Mouse (Mus musculus) MEL (cell line): Measurements from ENCODE around the gene Zbtb43.

Experiments
- CHD1 ChIP-seq: IDR thresholded peaks from 2 replicates; pipeline ENCODE4 v1.6.1; 2012; ENCODE audit warnings: low read depth, mild to moderate bottlenecking, inconsistent platforms, low read length, improper control_type of control experiment
- CTCF ChIP-seq, 3 experiments: IDR thresholded peaks in 2 of 3; conservative IDR thresholded peaks in 1 of 3; 2 replicates each; pipeline ENCODE4 v1.5.1; 2011 to 2012; ENCODE audit warnings: low read length in 3 of 3, low read depth in 2 of 3, mild to moderate bottlenecking in 2 of 3, improper control_type of control experiment in 1 of 3, inconsistent platforms in 1 of 3, mixed read lengths in 1 of 3, moderate library complexity in 1 of 3; ENCODE audit not compliant: control insufficient read depth in 1 of 3, insufficient read depth in 1 of 3, poor library complexity in 1 of 3, severe bottlenecking in 1 of 3
- JUND ChIP-seq: IDR thresholded peaks from 2 replicates; pipeline ENCODE4 v1.6.1; 2011; ENCODE audit warnings: low read depth, mild to moderate bottlenecking, improper control_type of control experiment, low read length
- KAT2A ChIP-seq: conservative IDR thresholded peaks from 2 replicates; pipeline ENCODE4 v1.6.1; 2012; ENCODE audit warnings: low read depth, low read length, improper control_type of control experiment, inconsistent platforms
- MAZ ChIP-seq: IDR thresholded peaks from 2 replicates; pipeline ENCODE4 v1.6.1; 2012; ENCODE audit warnings: low read depth, mild to moderate bottlenecking, inconsistent platforms, low read length, improper control_type of control experiment
- POLR2A ChIP-seq, 2 experiments: IDR thresholded peaks; 2 replicates each; pipeline ENCODE4 v1.6.1; 2011 to 2012; ENCODE audit warnings: low read length in 2 of 2, mild to moderate bottlenecking in 2 of 2, control low read depth in 1 of 2, improper control_type of control experiment in 1 of 2, low read depth in 1 of 2, moderate library complexity in 1 of 2; ENCODE audit not compliant: control insufficient read depth in 1 of 2, insufficient read depth in 1 of 2, poor library complexity in 1 of 2

DNA sequence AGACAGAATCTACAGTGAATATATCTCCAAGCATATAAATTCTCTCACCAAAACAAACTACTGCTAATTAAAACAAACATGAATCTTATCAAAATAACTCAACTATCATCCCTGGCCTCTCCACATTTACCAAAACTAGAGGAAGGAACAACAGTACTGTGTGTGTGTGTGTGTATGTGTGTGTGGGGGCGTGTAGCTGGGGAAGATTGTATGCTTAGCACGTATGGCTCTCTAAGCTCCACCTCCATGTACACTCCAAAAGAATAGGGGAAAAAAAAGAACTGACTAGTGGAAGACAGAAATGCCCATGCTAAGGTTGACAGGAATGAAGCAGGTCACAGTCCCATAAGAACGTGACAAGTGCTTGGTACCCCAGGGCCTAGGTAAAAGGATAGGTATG lies 13.0 kb downstream of the Zbtb43 start:
- no peak for TF ChIP-seq KAT2A
- no peak for TF ChIP-seq POLR2A (IDR thresholded peaks at IDR 0.05; ENCODE audit: control insufficient read depth in 1 of 2, insufficient read depth in 1 of 2, low read depth in 1 of 2, low read length in 2 of 2, poor library complexity in 1 of 2)
- TF ChIP-seq CTCF (IDR thresholded peaks at IDR 0.05 in 2 of 3, conservative IDR thresholded peaks at IDR 0.05 in 1 of 3; ENCODE audit: control insufficient read depth in 1 of 3, insufficient read depth in 1 of 3, low read depth in 2 of 3, low read length in 3 of 3, poor library complexity in 1 of 3, severe bottlenecking in 1 of 3), result no peak
- TF ChIP-seq JUND, result no peak
- TF ChIP-seq MAZ, result no peak
- TF ChIP-seq CHD1, result no peak
